Mouse (Mus musculus) adrenal gland, postnatal 36 days (tissue): Measurements from ENCODE around the gene Lyst. TPM values are rescaled to one million over a fixed set of nuclear protein-coding genes. Genes with fewer than 3 reads are reported as not detected.

ENCODE experiments used
- DNase-seq, 2 experiments: peaks; one replicate each; pipeline ENCODE4 v3.0.0; 2021; ENCODE audit warnings: mixed read lengths in 1 of 2
- total RNA-seq, 2 experiments: library from RNA; stranded (reverse); gene quantifications; 2 replicates each; pipeline ENCODE4 v1.2.3; 2021

The Lyst gene
- total RNA-seq, 2 experiments from 2014 or later = 29.4 to 29.7 TPM

DNA sequence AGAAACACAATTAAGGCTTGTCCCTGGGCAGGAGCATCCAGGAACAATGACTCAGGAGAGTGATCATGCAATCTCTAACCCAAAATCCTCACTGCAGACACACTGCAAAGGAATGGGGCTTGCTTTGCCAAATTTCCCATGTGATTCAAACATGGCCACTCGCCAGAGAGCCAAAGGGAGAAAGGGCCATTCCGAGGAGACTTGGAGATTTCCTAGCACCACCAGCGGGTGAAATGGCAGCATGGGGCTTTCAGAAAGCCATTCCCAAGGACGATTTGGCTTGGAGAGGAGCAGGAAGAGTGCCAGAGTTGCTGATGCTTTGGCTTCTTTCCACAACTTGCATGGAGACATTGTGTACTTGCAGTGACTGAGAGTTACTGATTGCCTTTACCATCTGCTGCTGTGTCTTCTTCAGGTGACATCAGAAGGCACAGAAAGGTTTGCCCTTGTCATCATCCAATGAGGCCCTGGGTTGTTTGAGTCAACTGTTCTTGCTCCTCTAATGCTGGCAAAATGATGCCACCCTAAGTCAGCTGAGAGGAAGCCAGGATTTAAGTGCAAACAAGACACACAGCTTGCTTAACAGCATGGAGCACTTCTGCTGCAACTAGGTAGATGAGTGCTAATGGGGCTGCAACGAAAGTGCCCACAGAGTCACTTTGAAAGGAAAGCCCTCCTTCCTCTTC lies 16.5 kb upstream of the Lyst start:
- DNase-seq = peak; percentile 88 to 90

DNA sequence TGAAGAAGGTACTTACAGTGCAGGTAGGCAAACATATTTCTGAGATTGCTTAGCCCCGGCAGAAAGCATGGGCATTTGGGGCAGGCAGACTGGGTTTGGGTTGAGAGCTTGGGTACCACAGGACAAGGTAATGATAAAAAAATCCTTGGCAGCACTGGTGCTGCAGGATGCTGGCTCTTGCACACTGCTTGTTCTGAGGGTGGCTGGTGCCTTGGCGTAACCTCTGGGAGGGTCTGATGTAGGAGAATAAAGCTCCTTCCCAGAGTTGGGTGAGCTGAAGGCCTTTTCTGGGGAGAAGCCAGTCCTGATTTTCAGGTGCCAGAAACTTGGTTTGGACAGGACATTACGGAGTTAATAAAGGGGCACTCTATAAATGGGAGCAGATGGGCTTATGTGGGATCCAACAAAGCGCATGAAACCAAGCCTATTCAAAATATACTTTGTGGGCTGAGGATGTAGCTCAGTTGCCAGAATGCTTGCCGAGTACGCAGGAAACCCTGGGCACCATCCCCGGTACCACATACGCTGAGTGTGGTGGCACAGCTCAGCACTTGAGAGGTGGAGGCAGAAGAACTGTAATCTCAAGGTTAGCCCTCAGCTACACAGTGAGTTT lies 15.8 kb upstream of the Lyst start:
- no peak for DNase-seq

DNA sequence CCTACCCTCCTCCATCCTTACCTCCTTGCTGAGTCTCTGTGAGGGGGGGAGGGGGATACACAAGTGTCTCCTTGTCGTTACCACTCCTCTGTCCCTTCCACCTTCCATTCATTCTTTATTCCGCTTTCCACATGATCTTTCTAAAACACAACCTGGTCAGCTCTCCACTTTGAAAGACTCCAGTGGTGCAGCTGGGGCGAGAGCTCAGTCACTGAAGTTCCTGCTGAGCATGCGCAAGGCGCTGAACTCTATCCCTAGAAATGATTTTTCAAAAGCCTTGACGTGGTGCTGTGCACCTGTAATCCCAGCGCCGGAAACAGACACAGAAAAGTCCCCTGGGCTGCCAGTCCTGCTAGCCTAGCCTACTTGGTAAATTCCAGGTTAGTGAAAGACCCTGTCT lies 15.1 kb upstream of the Lyst start:
- no peak for DNase-seq

- no peak for DNase-seq
Measured at GRCm38 (mm10) chr13:13576469-13577205, 13.6 kb upstream of the Lyst start.

GRCm38 (mm10) chr13:13581988-13582387 lies 8.2 kb upstream of the Lyst start:
- no peak for DNase-seq

- no peak for DNase-seq
Measured at GRCm38 (mm10) chr13:13583473-13583872, 6.7 kb upstream of the Lyst start.

DNA sequence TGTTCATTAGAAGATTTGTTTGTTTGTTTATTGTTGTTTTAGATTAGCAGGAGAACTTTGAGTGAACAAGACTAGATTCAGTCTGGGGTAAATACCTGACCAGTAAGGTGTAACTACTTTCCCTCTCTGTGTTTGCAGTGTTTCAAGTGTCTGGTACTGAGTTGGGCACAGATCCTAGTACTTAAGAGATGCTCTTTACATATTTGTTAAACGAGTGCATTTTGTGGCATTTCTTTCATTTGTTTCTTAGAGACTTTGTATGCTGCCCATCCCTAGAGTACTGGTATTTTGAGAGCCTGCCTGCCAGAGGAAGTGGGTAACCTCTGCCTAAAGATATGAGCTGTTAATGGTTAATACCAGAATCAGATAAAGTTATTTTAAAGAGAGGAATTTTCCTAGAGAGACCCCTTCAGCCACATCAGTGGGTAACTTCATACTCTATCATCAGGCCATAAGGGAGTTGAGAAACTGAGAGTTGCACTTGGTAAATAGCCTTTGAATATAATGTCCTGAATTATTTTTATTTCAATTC lies 2.5 kb upstream of the Lyst start:
- DNase-seq = no peak

- no peak for DNase-seq
Measured at GRCm38 (mm10) chr13:13588518-13588917, 1.7 kb upstream of the Lyst start.

- no peak for DNase-seq
Measured at GRCm38 (mm10) chr13:13589032-13589431, 1.2 kb upstream of the Lyst start.

GRCm38 (mm10) chr13:13591892-13592291 lies 1.7 kb downstream of the Lyst start:
- DNase-seq = peak in 1 of 2 experiments; percentile 15

GRCm38 (mm10) chr13:13596424-13597044 lies 6.3 kb downstream of the Lyst start:
- DNase-seq = no peak

GRCm38 (mm10) chr13:13597896-13598295 lies 7.7 kb downstream of the Lyst start:
- DNase-seq = no peak

DNA sequence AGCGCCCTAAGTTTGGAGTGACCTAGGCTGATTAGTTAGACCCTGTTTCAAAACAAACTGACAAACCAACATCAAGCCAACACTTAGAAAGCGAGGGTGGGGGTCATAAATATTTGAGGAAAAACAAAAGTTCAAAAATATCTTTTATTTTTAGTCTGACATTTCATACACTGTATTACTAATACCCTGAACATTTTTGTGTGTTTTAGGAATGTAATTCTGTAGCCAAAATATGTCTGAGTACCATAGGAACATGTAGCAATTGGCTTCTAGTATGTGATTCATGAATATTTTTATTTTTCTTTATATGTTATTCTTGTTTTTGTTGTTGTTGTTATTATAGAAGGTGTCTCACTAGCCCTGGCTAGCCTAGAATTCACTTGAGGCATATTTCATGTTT lies 11.2 kb downstream of the Lyst start:
- DNase-seq = no peak

GRCm38 (mm10) chr13:13606149-13606548 lies 16.0 kb downstream of the Lyst start:
- no peak for DNase-seq

GRCm38 (mm10) chr13:13608311-13608710 lies 18.1 kb downstream of the Lyst start:
- DNase-seq = no peak

DNA sequence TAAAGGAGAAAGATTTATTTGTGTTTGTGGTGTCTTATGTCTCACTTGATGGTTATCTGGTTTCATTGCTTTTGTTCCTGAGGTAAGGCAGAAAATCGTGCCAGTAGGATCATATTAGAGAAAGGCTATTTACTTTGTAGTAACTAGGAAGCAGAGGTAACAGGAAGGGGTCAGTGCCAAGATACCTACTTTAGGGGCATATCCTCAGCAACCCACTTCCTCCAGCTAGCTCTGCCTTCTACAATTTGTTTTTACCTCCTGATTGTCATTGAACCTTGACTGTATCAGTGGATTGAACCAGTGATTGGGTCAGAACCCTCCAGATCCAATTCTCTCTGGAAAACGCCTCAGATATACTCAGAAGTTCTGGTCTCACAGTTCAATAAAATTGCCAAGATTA lies 19.5 kb downstream of the Lyst start:
- DNase-seq = no peak

GRCm38 (mm10) chr13:13612882-13613281 lies 22.7 kb downstream of the Lyst start:
- DNase-seq = peak; percentile 35 to 59

GRCm38 (mm10) chr13:13614235-13614634 lies 24.0 kb downstream of the Lyst start:
- DNase-seq = no peak

DNA sequence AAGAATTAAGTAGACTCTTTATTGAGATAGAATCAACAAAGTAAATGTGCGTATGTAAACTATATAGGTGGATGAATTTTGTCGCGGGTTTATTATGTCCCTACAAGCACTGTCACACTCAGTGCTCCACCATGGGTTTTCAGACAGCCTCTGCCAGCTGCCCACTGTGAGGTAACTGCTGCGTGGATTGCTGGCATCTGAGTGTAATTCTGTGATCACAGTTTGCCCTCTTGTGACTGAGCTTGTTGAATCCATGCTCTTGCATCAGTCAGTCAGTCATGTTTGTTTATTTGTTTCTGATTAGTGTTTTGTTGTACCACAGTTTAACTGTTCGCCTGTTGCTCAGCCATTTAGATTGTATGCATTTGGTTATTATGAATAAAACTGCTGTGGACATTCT lies 31.3 kb downstream of the Lyst start:
- DNase-seq = no peak

DNA sequence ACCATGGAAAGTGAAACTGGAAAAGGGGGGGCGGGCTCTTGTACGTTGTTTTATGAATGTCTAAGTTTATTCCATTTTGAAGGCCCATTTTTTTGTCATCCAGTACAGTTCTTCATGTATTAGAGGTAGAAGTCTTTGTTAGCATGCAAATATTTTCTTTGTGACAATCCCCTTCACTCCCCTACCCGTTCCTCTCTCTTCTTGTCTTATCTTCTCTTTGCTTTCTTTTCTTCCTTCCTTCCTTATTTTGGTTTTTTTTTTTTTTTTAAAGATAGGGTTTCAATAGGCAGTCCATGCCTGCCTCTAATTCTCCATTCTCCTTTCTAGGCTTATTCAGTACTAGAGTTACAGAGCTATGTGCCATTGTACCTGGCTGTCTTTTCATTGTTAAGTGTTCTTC lies 32.4 kb downstream of the Lyst start:
- DNase-seq = no peak

- peak; percentile 45 to 49 for DNase-seq
Measured at GRCm38 (mm10) chr13:13633746-13634145, 43.5 kb downstream of the Lyst start.

- DNase-seq = no peak
Measured at GRCm38 (mm10) chr13:13634706-13635105, 44.5 kb downstream of the Lyst start.

DNA sequence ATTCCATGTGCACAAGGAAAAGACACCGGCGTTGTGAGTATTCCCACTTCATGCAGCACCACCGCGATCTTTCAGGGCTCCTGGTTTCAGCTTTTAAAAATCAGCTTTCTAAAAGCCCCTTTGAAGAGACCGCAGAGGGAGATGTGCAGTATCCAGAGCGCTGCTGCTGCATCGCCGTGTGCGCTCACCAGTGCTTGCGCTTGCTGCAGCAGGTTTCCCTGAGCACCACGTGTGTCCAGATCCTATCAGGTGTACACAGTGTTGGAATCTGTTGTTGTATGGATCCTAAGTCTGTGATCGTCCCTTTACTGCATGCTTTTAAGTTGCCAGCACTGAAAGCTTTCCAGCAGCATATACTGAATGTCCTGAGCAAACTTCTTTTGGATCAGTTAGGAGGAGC lies 45.0 kb downstream of the Lyst start:
- no peak for DNase-seq
